Mouse (Mus musculus) B cell, adult 2 months (primary cell): ENCODE measurements around the gene Dcaf1.

Experiments used
- DNase-seq, 2 experiments: peaks; one replicate each; pipeline ENCODE4 v3.0.0; 2022

The Dcaf1 gene

GRCm38 (mm10) chr9:106908715-106909114 lies 87.0 kb downstream of the Dcaf1 start:
- no peak for DNase-seq

GRCm38 (mm10) chr9:106911624-106912023 lies 90.0 kb downstream of the Dcaf1 start:
- DNase-seq = no peak

GRCm38 (mm10) chr9:106913759-106914158 lies 92.1 kb downstream of the Dcaf1 start:
- no peak for DNase-seq

GRCm38 (mm10) chr9:106914878-106915277 lies 93.2 kb downstream of the Dcaf1 start:
- no peak for DNase-seq
